Mouse (Mus musculus): ENCODE results near the gene Gm45753. TPM values are rescaled to one million over a fixed set of nuclear protein-coding genes. Genes with fewer than 3 reads are reported as not detected.

Gm45753 gene
- polyA plus RNA-seq, 1 experiment: 0.11 TPM

DNA sequence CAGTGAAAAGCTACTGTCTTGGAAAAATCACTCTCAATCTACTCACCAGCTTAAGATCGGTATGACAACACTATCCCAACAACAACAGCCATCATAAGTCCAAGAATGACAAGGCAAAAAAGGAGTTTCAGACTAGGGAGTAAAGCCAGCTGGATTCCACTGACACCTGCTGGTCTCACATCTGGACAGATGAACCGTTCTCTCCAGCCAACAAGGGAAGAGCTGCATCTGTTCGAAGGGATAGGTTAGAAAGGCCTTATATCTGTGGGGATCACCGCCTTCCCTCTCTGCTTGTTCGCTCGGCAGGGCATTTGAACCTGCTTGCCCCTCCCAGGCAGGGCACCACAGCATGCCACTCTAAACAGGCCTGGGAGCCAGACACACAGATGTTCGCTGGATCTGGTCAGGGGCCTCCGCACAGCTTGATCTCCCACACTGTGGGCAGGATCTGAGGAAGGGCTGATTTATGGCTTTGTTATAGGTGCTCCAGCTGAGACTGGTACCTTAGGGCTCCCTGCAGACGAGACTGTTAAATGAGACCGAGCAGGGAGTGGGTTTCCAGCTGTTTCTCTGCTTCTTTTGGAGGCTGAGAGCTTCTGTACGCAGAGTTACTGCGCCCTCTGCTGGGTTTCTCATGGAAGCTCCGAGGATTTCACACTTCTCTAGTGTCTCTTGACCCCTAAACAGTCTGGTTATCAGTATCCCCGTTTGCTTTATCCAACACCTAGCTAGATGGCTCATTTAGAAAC lies 71.9 kb downstream of the Gm45753 start:
- TF ChIP-seq CTCF (IDR thresholded peaks at IDR 0.05; ENCODE audit: insufficient read depth, low read length) (peak; percentile 43; the same call in 1 of the 2 replicates), POLR2A (IDR thresholded peaks at IDR 0.05; ENCODE audit: borderline replicate concordance, extremely low read depth, low read depth, low read length) (no peak)
- 31% methylated on average over 14 of the region's 14 CpGs for WGBS
- peak; percentile 36 for DNase-seq

GRCm38 (mm10) chr8:45235228-45235627 lies 73.0 kb downstream of the Gm45753 start:
- no peak for DNase-seq
- H3K4me1 ChIP-seq (ENCODE audit: control insufficient read depth, insufficient read depth, low read length): no peaks in the 10 kb centered on the region
- TF ChIP-seq CTCF (IDR thresholded peaks at IDR 0.05; ENCODE audit: insufficient read depth, low read length) (no peak), POLR2A (IDR thresholded peaks at IDR 0.05; ENCODE audit: borderline replicate concordance, extremely low read depth, low read depth, low read length) (no peak)
- H3K4me3 ChIP-seq (replicated peaks; ENCODE audit: extremely low read depth, low read depth, low read length): no peak overlapping the region
- 78% methylated on average over 6 of the region's 6 CpGs for WGBS

More for the DNA sequence above, 71.9 kb downstream of the Gm45753 start:
- Histone ChIP-seq H3K4me3 (replicated peaks; ENCODE audit: extremely low read depth, low read depth, low read length) (no peak overlapping the region), H3K4me1 (ENCODE audit: control insufficient read depth, insufficient read depth, low read length) (no peaks in the 10 kb centered on the region)

DNA sequence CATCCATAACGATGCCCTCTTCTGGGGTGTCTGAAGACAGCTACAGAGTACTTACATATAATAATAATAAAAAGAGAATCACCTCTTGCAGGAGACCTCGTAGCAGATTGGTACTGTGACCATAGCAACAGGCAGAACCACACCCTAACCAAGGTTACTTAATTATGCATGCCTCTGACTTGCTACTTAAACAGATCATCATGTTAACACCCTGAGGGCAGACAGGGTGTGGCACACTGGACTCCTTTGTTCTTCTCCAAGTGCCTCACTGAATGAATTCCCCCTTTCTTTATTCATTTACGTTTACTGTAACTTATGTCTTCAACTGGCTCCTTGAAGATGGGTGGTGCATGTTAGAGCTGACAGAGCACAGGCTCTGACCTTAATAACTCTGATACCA lies 75.0 kb downstream of the Gm45753 start:
- Histone ChIP-seq H3K4me1 (ENCODE audit: control insufficient read depth, insufficient read depth, low read length) (no peaks in the 10 kb centered on the region), H3K4me3 (replicated peaks; ENCODE audit: extremely low read depth, low read depth, low read length) (no peak overlapping the region)
- TF ChIP-seq CTCF (IDR thresholded peaks at IDR 0.05; ENCODE audit: insufficient read depth, low read length) (no peak), POLR2A (IDR thresholded peaks at IDR 0.05; ENCODE audit: borderline replicate concordance, extremely low read depth, low read depth, low read length) (no peak)
- no peak for DNase-seq
- WGBS: 56% methylated on average over 3 of the region's 3 CpGs

Other genes starting within 250 kb of the Gm45753 start
- not detected in 2 replicates for gene Mtnr1a, start 239.3 kb downstream of the Gm45753 start, polyA plus RNA-seq (2012; rRNA removed)
- gene F11, start 46.4 kb downstream of the Gm45753 start, polyA plus RNA-seq (2012; rRNA removed): 0.05 and 0.29 TPM in 2 replicates
- 0.16 and 0.19 TPM in 2 replicates for gene Klkb1, start 13.6 kb downstream of the Gm45753 start, polyA plus RNA-seq (2012; rRNA removed)
- 7.4 and 9.7 TPM in 2 replicates for gene Cyp4v3, start 24.8 kb upstream of the Gm45753 start, polyA plus RNA-seq (2012; rRNA removed)
- gene Fam149a, start 73.8 kb upstream of the Gm45753 start, polyA plus RNA-seq (2012; rRNA removed): 10.7 and 10.9 TPM in 2 replicates
- 5.3 and 6.8 TPM in 2 replicates for gene Tlr3, start 102.6 kb upstream of the Gm45753 start, polyA plus RNA-seq (2012; rRNA removed)
- 6.5 and 10.1 TPM in 2 replicates for gene Sorbs2, start 199.3 kb upstream of the Gm45753 start, polyA plus RNA-seq (2012; rRNA removed)